Mouse (Mus musculus): ENCODE data around the gene Klhdc8b. TPM values are rescaled to one million over a fixed set of nuclear protein-coding genes. Genes with fewer than 3 reads are reported as not detected.

Gene Klhdc8b
- polyA plus RNA-seq, 1 experiment from 2014 or later, result 36.2 TPM

- H3K4me2 ChIP-seq, result no peak overlapping the region
- no peak for ATAC-seq (ENCODE audit: low FRiP score)
- H3K4me1 ChIP-seq (ENCODE audit: control insufficient read depth, insufficient read depth, low read length), result no peaks in the 10 kb centered on the region
- no peak for DNase-seq (ENCODE audit: low spot score, missing footprints)
- H3K4me3 ChIP-seq (ENCODE audit: low read depth, low read length), result no peak overlapping the region
- no peaks in the 10 kb centered on the region for H3K9me3 ChIP-seq (ENCODE audit: control insufficient read depth, low read length)
- no peak overlapping the region for H3K9ac ChIP-seq (ENCODE audit: low read length)
- WGBS, result 82% methylated on average over 9 of the region's 9 CpGs
- no peaks in the 10 kb centered on the region for H3K36me3 ChIP-seq (ENCODE audit: control insufficient read depth, insufficient read depth, low read length)
- H3K27me3 ChIP-seq (ENCODE audit: control insufficient read depth, insufficient read depth, low read length), result no peaks in the 10 kb centered on the region
- no peak overlapping the region for H3K27ac ChIP-seq (ENCODE audit: low read depth, low read length)
These were observed 49.9 kb downstream of the Klhdc8b start for GRCm38 (mm10) chr9:108411381-108411942.

GRCm38 (mm10) chr9:108409535-108409934 is 51.8 kb downstream of the Klhdc8b start:
- ATAC-seq (ENCODE audit: low FRiP score), result no peak
- WGBS, result 90% methylated on average over 4 of the region's 4 CpGs
- no peak for DNase-seq (ENCODE audit: low spot score, missing footprints)

GRCm38 (mm10) chr9:108404451-108404850 is 56.9 kb downstream of the Klhdc8b start:
- DNase-seq (ENCODE audit: low spot score, missing footprints) (no peak), ATAC-seq (ENCODE audit: low FRiP score) (no peak)
- Histone ChIP-seq H3K36me3 (ENCODE audit: control insufficient read depth, insufficient read depth, low read length) (no peaks in the 10 kb centered on the region), H3K4me1 (ENCODE audit: control insufficient read depth, insufficient read depth, low read length) (no peaks in the 10 kb centered on the region), H3K4me2 (no peak overlapping the region), H3K27me3 (ENCODE audit: control insufficient read depth, insufficient read depth, low read length) (no peaks in the 10 kb centered on the region), H3K9me3 (ENCODE audit: control insufficient read depth, low read length) (no peaks in the 10 kb centered on the region), H3K9ac (ENCODE audit: low read length) (no peak overlapping the region), H3K27ac (ENCODE audit: low read depth, low read length) (no peak overlapping the region), H3K4me3 (ENCODE audit: low read depth, low read length) (no peak overlapping the region)
- WGBS, result 79% methylated on average over 8 of the region's 8 CpGs

More at GRCm38 (mm10) chr9:108409535-108409934, 51.8 kb downstream of the Klhdc8b start:
- no peak overlapping the region for H3K4me3 ChIP-seq (ENCODE audit: low read depth, low read length)
- no peaks in the 10 kb centered on the region for H3K27me3 ChIP-seq (ENCODE audit: control insufficient read depth, insufficient read depth, low read length)
- H3K36me3 ChIP-seq (ENCODE audit: control insufficient read depth, insufficient read depth, low read length), result no peaks in the 10 kb centered on the region
- no peak overlapping the region for H3K27ac ChIP-seq (ENCODE audit: low read depth, low read length)
- H3K9me3 ChIP-seq (ENCODE audit: control insufficient read depth, low read length), result no peaks in the 10 kb centered on the region
- no peaks in the 10 kb centered on the region for H3K4me1 ChIP-seq (ENCODE audit: control insufficient read depth, insufficient read depth, low read length)
- no peak overlapping the region for H3K9ac ChIP-seq (ENCODE audit: low read length)
- H3K4me2 ChIP-seq, result no peak overlapping the region

- Histone ChIP-seq H3K27ac (ENCODE audit: low read depth, low read length) (no peak overlapping the region), H3K9ac (ENCODE audit: low read length) (no peak overlapping the region), H3K4me2 (no peak overlapping the region), H3K4me1 (ENCODE audit: control insufficient read depth, insufficient read depth, low read length) (no peaks in the 10 kb centered on the region), H3K4me3 (ENCODE audit: low read depth, low read length) (no peak overlapping the region), H3K9me3 (ENCODE audit: control insufficient read depth, low read length) (no peaks in the 10 kb centered on the region), H3K27me3 (ENCODE audit: control insufficient read depth, insufficient read depth, low read length) (no peaks in the 10 kb centered on the region), H3K36me3 (ENCODE audit: control insufficient read depth, insufficient read depth, low read length) (no peaks in the 10 kb centered on the region)
- no peak for DNase-seq (ENCODE audit: low spot score, missing footprints)
- 83% methylated on average over 4 of the region's 4 CpGs for WGBS
- no peak for ATAC-seq (ENCODE audit: low FRiP score)
These were observed 58.3 kb downstream of the Klhdc8b start for GRCm38 (mm10) chr9:108403081-108403480.

- H3K4me1 ChIP-seq (ENCODE audit: control insufficient read depth, insufficient read depth, low read length), result no peaks in the 10 kb centered on the region
- WGBS, result 54% methylated on average over 7 of the region's 7 CpGs
- no peak overlapping the region for H3K9ac ChIP-seq (ENCODE audit: low read length)
- H3K4me2 ChIP-seq, result no peak overlapping the region
- H3K9me3 ChIP-seq (ENCODE audit: control insufficient read depth, low read length), result no peaks in the 10 kb centered on the region
- no peaks in the 10 kb centered on the region for H3K36me3 ChIP-seq (ENCODE audit: control insufficient read depth, insufficient read depth, low read length)
- no peak overlapping the region for H3K4me3 ChIP-seq (ENCODE audit: low read depth, low read length)
- no peaks in the 10 kb centered on the region for H3K27me3 ChIP-seq (ENCODE audit: control insufficient read depth, insufficient read depth, low read length)
- DNase-seq (ENCODE audit: low spot score, missing footprints) (no peak), ATAC-seq (ENCODE audit: low FRiP score) (no peak)
- H3K27ac ChIP-seq (ENCODE audit: low read depth, low read length), result no peak overlapping the region
These were observed 60.0 kb downstream of the Klhdc8b start for GRCm38 (mm10) chr9:108401186-108401960.

GRCm38 (mm10) chr9:108398324-108398723 is 63.1 kb downstream of the Klhdc8b start:
- Histone ChIP-seq H3K4me2 (no peak overlapping the region), H3K4me1 (ENCODE audit: control insufficient read depth, insufficient read depth, low read length) (no peaks in the 10 kb centered on the region), H3K9me3 (ENCODE audit: control insufficient read depth, low read length) (no peaks in the 10 kb centered on the region), H3K27me3 (ENCODE audit: control insufficient read depth, insufficient read depth, low read length) (no peaks in the 10 kb centered on the region), H3K4me3 (ENCODE audit: low read depth, low read length) (no peak overlapping the region), H3K9ac (ENCODE audit: low read length) (no peak overlapping the region), H3K27ac (ENCODE audit: low read depth, low read length) (no peak overlapping the region), H3K36me3 (ENCODE audit: control insufficient read depth, insufficient read depth, low read length) (no peaks in the 10 kb centered on the region)
- 91% methylated on average over 3 of the region's 3 CpGs for WGBS
- DNase-seq (ENCODE audit: low spot score, missing footprints) (no peak), ATAC-seq (ENCODE audit: low FRiP score) (no peak)

Other genes with a start within 250 kb of the Klhdc8b start
- 48.8 and 55.2 TPM in 2 replicates for gene Dag1, start 197.6 kb downstream of the Klhdc8b start, polyA plus RNA-seq (2014; fragmentation: Nextera tagmentation; extraction: Ambion mirVana)
- gene Nicn1, start 171.2 kb downstream of the Klhdc8b start, polyA plus RNA-seq (2014; fragmentation: Nextera tagmentation; extraction: Ambion mirVana), result 61.2 and 64.0 TPM in 2 replicates
- 24.2 and 27.1 TPM in 2 replicates for gene Amt, start 164.7 kb downstream of the Klhdc8b start, polyA plus RNA-seq (2014; fragmentation: Nextera tagmentation; extraction: Ambion mirVana)
- 278 and 298 TPM in 2 replicates for gene Rhoa, start 155.5 kb downstream of the Klhdc8b start, polyA plus RNA-seq (2014; fragmentation: Nextera tagmentation; extraction: Ambion mirVana)
- 30.8 and 34.6 TPM in 2 replicates for gene Tcta, start 155.4 kb downstream of the Klhdc8b start, polyA plus RNA-seq (2014; fragmentation: Nextera tagmentation; extraction: Ambion mirVana)
- 796 and 834 TPM in 2 replicates for gene Gpx1, start 122.7 kb downstream of the Klhdc8b start, polyA plus RNA-seq (2014; fragmentation: Nextera tagmentation; extraction: Ambion mirVana)
- 130 and 140 TPM in 2 replicates for gene Usp4, start 113.7 kb downstream of the Klhdc8b start, polyA plus RNA-seq (2014; fragmentation: Nextera tagmentation; extraction: Ambion mirVana)
- gene 1700102P08Rik, start 68.8 kb downstream of the Klhdc8b start, polyA plus RNA-seq (2014; fragmentation: Nextera tagmentation; extraction: Ambion mirVana), result 1.2 and 1.4 TPM in 2 replicates
- 0.89 and 1.6 TPM in 2 replicates for gene Ccdc36, start 33.1 kb downstream of the Klhdc8b start, polyA plus RNA-seq (2014; fragmentation: Nextera tagmentation; extraction: Ambion mirVana)
- not detected in 2 replicates for gene BC048562, start 25.1 kb downstream of the Klhdc8b start, polyA plus RNA-seq (2014; fragmentation: Nextera tagmentation; extraction: Ambion mirVana)
- 48.1 and 48.6 TPM in 2 replicates for gene Ccdc71, start 1.1 kb downstream of the Klhdc8b start, polyA plus RNA-seq (2014; fragmentation: Nextera tagmentation; extraction: Ambion mirVana)
- gene Lamb2, start 18.2 kb upstream of the Klhdc8b start, polyA plus RNA-seq (2014; fragmentation: Nextera tagmentation; extraction: Ambion mirVana), result 20.1 and 21.4 TPM in 2 replicates
- gene Usp19, start 29.0 kb upstream of the Klhdc8b start, polyA plus RNA-seq (2014; fragmentation: Nextera tagmentation; extraction: Ambion mirVana), result 62.2 and 63.0 TPM in 2 replicates
- gene Qars, start 46.1 kb upstream of the Klhdc8b start, polyA plus RNA-seq (2014; fragmentation: Nextera tagmentation; extraction: Ambion mirVana), result 103 TPM in 2 replicates
- gene Qrich1, start 55.2 kb upstream of the Klhdc8b start, polyA plus RNA-seq (2014; fragmentation: Nextera tagmentation; extraction: Ambion mirVana), result 160 and 175 TPM in 2 replicates
- gene Impdh2, start 98.7 kb upstream of the Klhdc8b start, polyA plus RNA-seq (2014; fragmentation: Nextera tagmentation; extraction: Ambion mirVana), result 182 and 186 TPM in 2 replicates
- 51.7 and 51.9 TPM in 2 replicates for gene Ndufaf3, start 105.9 kb upstream of the Klhdc8b start, polyA plus RNA-seq (2014; fragmentation: Nextera tagmentation; extraction: Ambion mirVana)
- gene Dalrd3, start 108.3 kb upstream of the Klhdc8b start, polyA plus RNA-seq (2014; fragmentation: Nextera tagmentation; extraction: Ambion mirVana), result 158 and 172 TPM in 2 replicates
- gene Wdr6, start 117.2 kb upstream of the Klhdc8b start, polyA plus RNA-seq (2014; fragmentation: Nextera tagmentation; extraction: Ambion mirVana), result 117 and 132 TPM in 2 replicates
- 7.2 and 9.8 TPM in 2 replicates for gene P4htm, start 136.1 kb upstream of the Klhdc8b start, polyA plus RNA-seq (2014; fragmentation: Nextera tagmentation; extraction: Ambion mirVana)
- gene Arih2, start 187.8 kb upstream of the Klhdc8b start, polyA plus RNA-seq (2014; fragmentation: Nextera tagmentation; extraction: Ambion mirVana), result 46.9 and 50.9 TPM in 2 replicates
- 31.2 and 33.3 TPM in 2 replicates for gene Slc25a20, start 200.5 kb upstream of the Klhdc8b start, polyA plus RNA-seq (2014; fragmentation: Nextera tagmentation; extraction: Ambion mirVana)
- 58.0 and 58.2 TPM in 2 replicates for gene Prkar2a, start 227.7 kb upstream of the Klhdc8b start, polyA plus RNA-seq (2014; fragmentation: Nextera tagmentation; extraction: Ambion mirVana)

Measured in midbrain, embryonic 11.5 days (tissue).